Mouse (Mus musculus): ENCODE data around the gene Klk4. TPM values are rescaled to one million over a fixed set of nuclear protein-coding genes. Genes with fewer than 3 reads are reported as not detected.

Gene Klk4
- polyA plus RNA-seq, 1 experiment, result not detected

DNA sequence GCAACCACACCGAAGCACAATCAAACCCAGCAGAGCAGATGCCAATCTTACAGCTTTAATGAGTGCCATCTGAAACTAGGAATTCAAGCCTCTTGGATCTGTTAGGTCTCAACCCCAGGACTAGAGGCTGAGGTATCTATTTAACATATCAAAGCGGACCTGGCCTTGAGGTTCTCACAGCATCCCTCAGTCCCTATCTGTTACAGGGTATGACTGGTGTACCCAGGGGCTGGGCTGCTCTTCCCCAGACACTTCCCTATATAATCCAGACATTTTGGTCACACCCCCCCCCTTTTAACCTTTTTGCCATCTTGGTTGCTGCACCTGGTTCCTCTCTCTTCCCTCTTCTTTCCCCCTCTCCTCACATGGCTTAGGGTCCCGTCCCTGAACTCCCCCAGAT is 7.3 kb upstream of the Klk4 start:
- H3K4me3 ChIP-seq (replicated peaks), result no peak overlapping the region

DNA sequence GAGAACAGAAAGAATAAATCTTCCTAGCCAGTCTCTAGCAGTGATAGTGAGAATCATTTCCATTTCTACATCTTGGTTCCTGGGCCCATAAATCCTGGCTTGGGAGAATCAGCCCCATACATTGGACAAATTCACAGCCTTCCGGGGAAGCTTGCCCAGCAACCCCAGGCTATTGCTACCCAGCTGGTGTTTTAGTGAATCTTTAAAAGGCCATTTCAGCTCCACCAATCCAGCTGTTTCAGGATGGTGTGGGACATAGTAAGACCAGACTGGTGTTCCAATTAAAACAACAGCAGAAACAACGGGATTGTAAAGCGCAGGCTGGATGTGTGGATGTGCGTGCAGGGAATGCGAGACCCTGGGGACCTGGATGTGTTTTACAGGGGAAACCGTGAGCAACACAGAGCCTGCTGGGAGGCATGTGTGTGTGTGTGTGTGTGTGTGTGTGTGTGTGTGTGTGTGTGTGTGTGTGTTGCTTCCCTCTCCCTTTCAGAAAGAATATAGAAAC is 6.0 kb upstream of the Klk4 start:
- Histone ChIP-seq H3K4me3 (replicated peaks) (no peak overlapping the region), H3K4me1 (no peaks in the 10 kb centered on the region), H3K27me3 (replicated peaks) (peaks cover 6% of the 10 kb centered on the region), H3K9me3 (0 out of 2 replicates have a peak, but pooled peaks cover 3% of the 10 kb centered on the region), H3K36me3 (replicated peaks; ENCODE audit: low read length) (no peaks in the 10 kb centered on the region)
- TF ChIP-seq FLI1 (IDR thresholded peaks at IDR 0.05; ENCODE audit: low read length) (no peak), GATA1 (IDR thresholded peaks at IDR 0.05; ENCODE audit: borderline replicate concordance, low read length) (no peak)

More for the DNA sequence above, 7.3 kb upstream of the Klk4 start:
- TF ChIP-seq FLI1 (IDR thresholded peaks at IDR 0.05; ENCODE audit: low read length), result no peak
- TF ChIP-seq GATA1 (IDR thresholded peaks at IDR 0.05; ENCODE audit: borderline replicate concordance, low read length), result no peak
- H3K36me3 ChIP-seq (replicated peaks; ENCODE audit: low read length), result no peaks in the 10 kb centered on the region
- 0 out of 2 replicates have a peak, but pooled peaks cover 3% of the 10 kb centered on the region for H3K9me3 ChIP-seq
- no peaks in the 10 kb centered on the region for H3K4me1 ChIP-seq
- H3K27me3 ChIP-seq (replicated peaks), result peaks cover 6% of the 10 kb centered on the region

DNA sequence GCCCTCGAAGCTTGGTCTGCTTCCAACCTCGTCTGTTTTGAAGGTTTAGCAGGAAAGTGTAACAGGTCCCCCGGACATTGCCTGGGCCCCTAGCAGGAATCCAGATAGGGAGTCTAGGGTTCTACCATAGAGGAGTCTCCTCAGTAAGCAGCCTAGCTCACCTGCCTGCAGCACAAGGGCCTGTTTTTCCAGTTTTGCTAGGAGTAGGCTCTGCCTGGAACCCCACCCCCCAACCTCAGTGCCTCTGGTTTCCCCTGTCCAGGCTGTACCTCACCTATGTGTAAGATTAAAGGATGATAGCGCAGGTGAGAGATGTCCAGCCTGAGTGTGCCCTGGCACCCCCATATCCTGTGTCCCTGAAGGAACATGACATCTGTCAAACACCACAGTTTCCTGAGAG is 4.5 kb upstream of the Klk4 start:
- Histone ChIP-seq H3K9me3 (0 out of 2 replicates have a peak, but pooled peaks cover 3% of the 10 kb centered on the region), H3K4me1 (no peaks in the 10 kb centered on the region), H3K27me3 (replicated peaks) (peaks cover 7% of the 10 kb centered on the region), H3K36me3 (replicated peaks; ENCODE audit: low read length) (no peaks in the 10 kb centered on the region), H3K4me3 (replicated peaks) (no peak overlapping the region)
- TF ChIP-seq FLI1 (IDR thresholded peaks at IDR 0.05; ENCODE audit: low read length), result no peak
- no peak for TF ChIP-seq GATA1 (IDR thresholded peaks at IDR 0.05; ENCODE audit: borderline replicate concordance, low read length)

DNA sequence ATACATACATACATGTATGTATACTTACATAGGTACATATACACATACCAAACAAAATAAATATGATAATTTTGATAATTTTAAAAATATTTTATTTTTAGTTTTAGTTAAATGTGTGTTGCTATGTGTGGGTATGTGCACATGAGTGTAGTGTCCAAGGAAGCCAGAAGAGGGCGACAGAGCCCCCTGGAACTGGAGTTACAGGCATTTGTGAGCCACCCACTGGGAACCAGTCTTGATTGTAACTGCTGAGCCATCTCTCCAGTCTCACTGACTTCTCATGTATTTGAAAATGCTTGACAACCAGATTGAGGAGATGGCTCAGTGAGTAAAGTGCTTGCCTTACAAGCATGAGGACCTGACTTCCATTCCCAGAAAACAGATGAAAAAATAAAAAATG is 2.7 kb upstream of the Klk4 start:
- peaks cover 23% of the 10 kb centered on the region for H3K27me3 ChIP-seq (replicated peaks)
- H3K36me3 ChIP-seq (replicated peaks; ENCODE audit: low read length), result no peaks in the 10 kb centered on the region
- H3K4me1 ChIP-seq, result peaks cover under 1% of the 10 kb centered on the region; the same call in 1 of the 2 replicates
- TF ChIP-seq GATA1 (IDR thresholded peaks at IDR 0.05; ENCODE audit: borderline replicate concordance, low read length) (no peak), FLI1 (IDR thresholded peaks at IDR 0.05; ENCODE audit: low read length) (no peak)
- H3K4me3 ChIP-seq (replicated peaks), result no peak overlapping the region
- H3K9me3 ChIP-seq, result 0 out of 2 replicates have a peak, but pooled peaks cover 3% of the 10 kb centered on the region

DNA sequence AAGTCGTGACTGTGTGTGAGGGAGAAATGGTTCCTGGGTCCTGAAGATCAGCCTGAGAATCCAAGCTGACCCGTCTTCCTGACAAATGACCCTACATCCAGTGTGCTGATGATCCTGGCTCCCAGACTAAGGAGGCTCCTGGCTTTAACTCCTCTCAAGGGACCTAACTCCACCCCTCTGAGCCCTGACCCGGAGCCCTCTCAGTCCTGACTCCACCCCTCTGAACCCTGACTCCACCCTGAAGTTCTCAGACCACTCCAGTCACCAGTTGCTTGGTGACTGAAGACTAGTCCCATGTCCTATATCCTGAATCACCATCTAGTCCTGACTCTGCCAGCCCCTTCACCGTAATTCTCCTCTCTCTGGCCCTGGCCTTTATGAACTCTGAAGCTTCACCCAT is 1.4 kb downstream of the Klk4 start:
- H3K36me3 ChIP-seq (replicated peaks; ENCODE audit: low read length), result no peaks in the 10 kb centered on the region
- peaks cover 37% of the 10 kb centered on the region for H3K27me3 ChIP-seq (replicated peaks)
- H3K9me3 ChIP-seq, result 0 out of 2 replicates have a peak, but pooled peaks cover 3% of the 10 kb centered on the region
- TF ChIP-seq FLI1 (IDR thresholded peaks at IDR 0.05; ENCODE audit: low read length) (no peak), GATA1 (IDR thresholded peaks at IDR 0.05; ENCODE audit: borderline replicate concordance, low read length) (no peak)
- peaks cover 6% of the 10 kb centered on the region for H3K4me1 ChIP-seq
- H3K4me3 ChIP-seq (replicated peaks), result no peak overlapping the region

DNA sequence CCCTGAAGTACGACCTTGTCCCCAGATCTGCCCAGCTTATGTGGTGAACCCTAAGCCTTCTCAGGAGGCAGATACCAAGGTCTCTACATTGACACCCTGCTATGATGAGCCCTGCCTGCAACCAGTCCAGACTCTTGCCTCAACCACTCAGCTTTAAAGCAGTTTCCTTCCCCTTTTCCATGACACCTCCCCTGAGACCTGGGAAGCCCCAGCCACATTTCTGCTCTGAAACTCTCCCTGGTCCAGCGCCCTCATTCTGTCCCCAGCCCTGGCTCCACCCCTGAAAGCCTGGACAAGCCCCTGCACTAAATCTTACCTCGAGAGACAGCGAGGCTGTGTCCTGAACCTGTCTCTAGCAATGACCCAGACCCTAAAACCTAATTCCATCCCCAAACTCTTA is 1.9 kb downstream of the Klk4 start:
- no peak for TF ChIP-seq FLI1 (IDR thresholded peaks at IDR 0.05; ENCODE audit: low read length)
- TF ChIP-seq GATA1 (IDR thresholded peaks at IDR 0.05; ENCODE audit: borderline replicate concordance, low read length), result no peak
- Histone ChIP-seq H3K4me3 (replicated peaks) (no peak overlapping the region), H3K36me3 (replicated peaks; ENCODE audit: low read length) (no peaks in the 10 kb centered on the region), H3K4me1 (peaks cover 6% of the 10 kb centered on the region), H3K9me3 (0 out of 2 replicates have a peak, but pooled peaks cover 3% of the 10 kb centered on the region), H3K27me3 (replicated peaks) (peaks cover 37% of the 10 kb centered on the region)

DNA sequence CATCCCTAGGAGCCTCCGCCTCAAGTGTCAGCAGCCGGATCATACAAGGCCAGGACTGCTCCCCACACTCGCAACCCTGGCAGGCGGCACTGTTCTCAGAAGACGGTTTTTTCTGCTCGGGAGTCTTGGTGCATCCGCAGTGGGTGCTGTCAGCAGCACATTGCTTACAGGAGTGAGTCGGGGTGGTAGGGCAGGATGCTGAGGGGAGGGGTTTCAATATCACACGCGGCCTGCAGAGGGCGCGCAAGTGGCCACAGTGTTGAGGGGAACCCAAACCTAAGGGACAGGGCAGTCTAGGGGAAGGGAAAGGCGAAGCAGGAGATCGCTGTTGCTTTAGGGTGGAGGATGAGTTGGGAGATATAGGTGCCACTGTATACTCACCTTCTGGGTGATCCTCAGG is 2.6 kb downstream of the Klk4 start:
- H3K27me3 ChIP-seq (replicated peaks), result peaks cover 37% of the 10 kb centered on the region
- peaks cover 6% of the 10 kb centered on the region for H3K4me1 ChIP-seq
- TF ChIP-seq FLI1 (IDR thresholded peaks at IDR 0.05; ENCODE audit: low read length) (no peak), GATA1 (IDR thresholded peaks at IDR 0.05; ENCODE audit: borderline replicate concordance, low read length) (no peak)
- peak overlapping the region; percentile 77 for H3K4me3 ChIP-seq (replicated peaks)
- H3K36me3 ChIP-seq (replicated peaks; ENCODE audit: low read length), result no peaks in the 10 kb centered on the region
- H3K9me3 ChIP-seq, result no peaks in the 10 kb centered on the region

DNA sequence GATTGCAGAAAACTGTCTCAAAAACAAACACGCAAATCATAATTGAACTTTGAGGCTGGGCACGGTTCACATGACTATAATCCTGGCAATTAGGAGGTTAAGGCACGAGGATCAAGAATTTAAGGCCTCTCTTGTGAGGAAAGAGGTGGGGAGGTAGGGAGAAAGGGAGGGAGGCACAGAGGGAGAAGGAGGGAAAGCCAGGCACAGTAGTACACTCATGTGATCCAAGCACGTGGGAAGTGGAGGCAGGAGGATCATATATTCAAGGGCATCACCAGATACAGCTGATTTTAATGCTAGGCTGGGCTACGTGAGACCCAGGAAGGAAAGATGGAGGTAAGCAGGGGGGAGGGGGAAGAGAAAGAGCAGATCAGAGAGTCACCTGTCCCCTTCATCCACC is 10.4 kb downstream of the Klk4 start:
- Histone ChIP-seq H3K36me3 (replicated peaks; ENCODE audit: low read length) (no peaks in the 10 kb centered on the region), H3K9me3 (no peaks in the 10 kb centered on the region), H3K27me3 (replicated peaks) (no peaks in the 10 kb centered on the region), H3K4me3 (replicated peaks) (no peak overlapping the region), H3K4me1 (no peaks in the 10 kb centered on the region)
- TF ChIP-seq FLI1 (IDR thresholded peaks at IDR 0.05; ENCODE audit: low read length) (no peak), GATA1 (IDR thresholded peaks at IDR 0.05; ENCODE audit: borderline replicate concordance, low read length) (no peak)

DNA sequence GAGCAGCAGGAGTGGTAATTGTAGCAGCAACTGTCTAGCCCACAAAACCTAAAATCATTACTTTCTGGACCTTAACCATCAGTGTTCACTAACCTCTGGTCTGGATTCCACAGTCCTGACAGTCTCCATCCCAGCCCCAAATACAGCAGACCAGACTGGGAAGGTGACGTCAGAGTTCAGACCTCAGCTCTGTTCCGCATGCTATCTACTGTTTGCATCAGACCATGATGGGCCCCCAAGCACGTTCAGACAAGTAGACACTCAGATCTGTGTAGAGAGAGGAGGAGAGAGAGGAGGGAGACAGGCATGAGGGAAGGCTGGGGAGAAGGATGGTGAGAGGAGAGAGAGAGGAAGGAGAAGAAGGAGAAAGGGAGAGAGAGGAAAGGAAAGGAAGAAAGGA is 10.8 kb downstream of the Klk4 start:
- Histone ChIP-seq H3K27me3 (replicated peaks) (no peaks in the 10 kb centered on the region), H3K9me3 (no peaks in the 10 kb centered on the region), H3K4me1 (no peaks in the 10 kb centered on the region), H3K4me3 (replicated peaks) (no peak overlapping the region), H3K36me3 (replicated peaks; ENCODE audit: low read length) (no peaks in the 10 kb centered on the region)
- no peak for TF ChIP-seq FLI1 (IDR thresholded peaks at IDR 0.05; ENCODE audit: low read length)
- no peak for TF ChIP-seq GATA1 (IDR thresholded peaks at IDR 0.05; ENCODE audit: borderline replicate concordance, low read length)

DNA sequence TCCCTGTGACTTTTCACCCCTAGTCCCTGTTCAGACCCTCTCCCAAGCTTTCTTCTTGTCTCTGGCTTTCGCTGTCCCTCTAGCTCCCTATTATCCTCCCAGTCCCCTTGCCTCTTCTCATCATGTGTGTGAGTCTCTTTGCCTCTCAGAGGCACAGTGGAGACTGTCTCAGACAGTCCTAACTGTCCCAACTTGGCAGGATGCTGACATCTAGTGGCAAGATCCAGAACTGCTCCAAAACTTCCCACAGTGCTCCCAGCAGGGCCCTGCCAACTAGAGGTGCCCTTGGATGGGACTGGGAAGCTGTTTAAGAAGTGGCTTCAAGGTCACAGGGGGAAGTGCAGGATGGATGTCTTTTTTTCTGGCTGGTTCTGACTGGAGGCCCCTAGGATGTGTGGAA is 13.9 kb downstream of the Klk4 start:
- TF ChIP-seq GATA1 (IDR thresholded peaks at IDR 0.05; ENCODE audit: borderline replicate concordance, low read length), result no peak
- no peaks in the 10 kb centered on the region for H3K27me3 ChIP-seq (replicated peaks)
- no peak overlapping the region for H3K4me3 ChIP-seq (replicated peaks)
- H3K36me3 ChIP-seq (replicated peaks; ENCODE audit: low read length), result no peaks in the 10 kb centered on the region
- no peaks in the 10 kb centered on the region for H3K4me1 ChIP-seq
- H3K9me3 ChIP-seq, result no peaks in the 10 kb centered on the region

DNA sequence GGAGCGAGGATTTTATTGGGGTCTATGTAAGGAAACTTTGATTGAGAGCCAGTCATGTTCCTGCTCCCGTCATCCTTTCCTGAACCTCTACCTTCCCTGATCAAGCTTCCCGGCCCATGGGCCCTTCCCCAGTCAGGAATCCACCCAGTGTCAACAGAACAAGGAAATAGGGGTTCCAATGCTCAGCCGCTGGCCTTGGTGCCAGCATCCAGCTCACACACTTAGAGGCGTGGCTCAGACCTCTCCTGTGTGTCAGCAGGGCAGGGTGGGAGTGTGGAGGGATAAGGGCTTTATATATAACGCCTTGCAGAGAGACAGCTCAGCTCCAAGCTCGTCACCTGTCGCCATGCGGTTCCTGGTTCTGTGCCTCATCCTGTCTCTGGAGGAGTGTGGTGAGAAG is 33.9 kb downstream of the Klk4 start:
- H3K9me3 ChIP-seq, result no peaks in the 10 kb centered on the region
- no peaks in the 10 kb centered on the region for H3K36me3 ChIP-seq (replicated peaks; ENCODE audit: low read length)
- peaks cover 5% of the 10 kb centered on the region for H3K4me1 ChIP-seq
- no peak for TF ChIP-seq GATA1 (IDR thresholded peaks at IDR 0.05; ENCODE audit: borderline replicate concordance, low read length)
- TF ChIP-seq FLI1 (IDR thresholded peaks at IDR 0.05; ENCODE audit: low read length), result no peak
- H3K27me3 ChIP-seq (replicated peaks), result peaks cover 19% of the 10 kb centered on the region
- H3K4me3 ChIP-seq (replicated peaks), result no peak overlapping the region
